Mouse (Mus musculus) midbrain, embryonic 11.5 days (tissue): ENCODE measurements at regions not wholly inside any gene's neighbourhood (a gene's known extent, or its start where the extent isn't known, plus 50 kb on each side); places are given as distances from the start of the nearest gene placed in this dataset.
"Not testable (repeated sequence)": the region's sequence is repeated elsewhere in the genome, so short reads cannot be mapped to it uniquely, and the experiment has no call there.

Experiments
- ATAC-seq: fragments of 200-750 bp; cut with Nextera tagmentation; 2 replicates; pipeline ENCODE4 v1.8.0; 2017; ENCODE audit warnings: moderate TSS enrichment, moderate library complexity; ENCODE audit not compliant: low FRiP score
- DNase-seq: peaks from one replicate; pipeline ENCODE4 v3.0.0; 2015; ENCODE audit warnings: low spot score; ENCODE audit errors: missing footprints
- H3K27ac ChIP-seq: fragments of 300-500 bp; sonication (generic); 2 replicates; pipeline ENCODE4 v1.5.1; 2014; ENCODE audit warnings: low read depth, low read length
- H3K27me3 ChIP-seq: fragments of 300-500 bp; sonication (generic); 2 replicates; pipeline ENCODE4 v1.6.1; 2014; ENCODE audit warnings: mild to moderate bottlenecking, low read length, moderate library complexity, mixed read lengths; ENCODE audit not compliant: control insufficient read depth, insufficient read depth
- H3K36me3 ChIP-seq: fragments of 300-500 bp; sonication (generic); 2 replicates; pipeline ENCODE4 v1.6.1; 2014; ENCODE audit warnings: mild to moderate bottlenecking, low read length, moderate library complexity, mixed read lengths; ENCODE audit not compliant: control insufficient read depth, insufficient read depth
- H3K4me1 ChIP-seq: fragments of 300-500 bp; sonication (generic); 2 replicates; pipeline ENCODE4 v1.6.1; 2014; ENCODE audit warnings: low read length; ENCODE audit not compliant: control insufficient read depth, insufficient read depth
- H3K4me2 ChIP-seq: fragments of 300-500 bp; sonication (generic); 2 replicates; pipeline ENCODE4 v1.6.1; 2014; ENCODE audit warnings: mild to moderate bottlenecking, moderate library complexity
- H3K4me3 ChIP-seq: fragments of 300-500 bp; sonication (generic); 2 replicates; pipeline ENCODE4 v1.5.1; 2014; ENCODE audit warnings: low read depth, low read length
- H3K9ac ChIP-seq: fragments of 300-500 bp; sonication (generic); 2 replicates; pipeline ENCODE4 v1.6.1; 2014; ENCODE audit warnings: low read length
- H3K9me3 ChIP-seq: fragments of 300-500 bp; sonication (generic); 2 replicates; pipeline ENCODE4 v1.6.1; 2016; ENCODE audit warnings: low read length; ENCODE audit not compliant: control insufficient read depth
- WGBS: fragments of 180-500 bp; shearing (Covaris S2); extraction: QIAGEN DNeasy Blood & Tissue Kit; methylation state at CpG from one replicate; pipeline ENCODE4 v1.1.7; 2014; 5-methylcytosine and 5-hydroxymethylcytosine counted together

DNA sequence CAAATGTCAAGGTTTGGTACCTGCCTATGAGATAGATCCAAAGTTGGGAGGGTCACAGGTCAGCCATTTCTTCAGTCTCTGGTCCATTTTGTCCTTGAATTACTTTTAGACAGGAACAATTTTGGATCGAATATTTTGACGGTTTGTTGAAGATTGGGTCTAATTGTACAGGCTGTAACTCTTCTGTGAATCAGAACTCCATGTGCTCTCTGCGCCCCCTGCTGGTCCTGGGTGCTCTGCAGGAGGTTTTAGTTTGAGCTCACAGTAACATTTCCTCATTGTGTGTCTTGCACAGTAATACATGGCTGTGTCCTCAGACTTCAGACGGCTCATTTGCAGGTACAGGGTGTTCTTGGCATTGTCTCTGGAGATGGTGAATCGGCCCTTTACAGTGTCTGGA is 158.1 kb downstream of the Adam6a start:
- H3K4me2 ChIP-seq, H3K27me3 ChIP-seq, H3K9me3 ChIP-seq, DNase-seq, H3K9ac ChIP-seq, H3K4me3 ChIP-seq, ATAC-seq, H3K36me3 ChIP-seq, H3K4me1 ChIP-seq, H3K27ac ChIP-seq: not testable (repeated sequence)
- 54% methylated on average over 5 of the region's 5 CpGs for WGBS

DNA sequence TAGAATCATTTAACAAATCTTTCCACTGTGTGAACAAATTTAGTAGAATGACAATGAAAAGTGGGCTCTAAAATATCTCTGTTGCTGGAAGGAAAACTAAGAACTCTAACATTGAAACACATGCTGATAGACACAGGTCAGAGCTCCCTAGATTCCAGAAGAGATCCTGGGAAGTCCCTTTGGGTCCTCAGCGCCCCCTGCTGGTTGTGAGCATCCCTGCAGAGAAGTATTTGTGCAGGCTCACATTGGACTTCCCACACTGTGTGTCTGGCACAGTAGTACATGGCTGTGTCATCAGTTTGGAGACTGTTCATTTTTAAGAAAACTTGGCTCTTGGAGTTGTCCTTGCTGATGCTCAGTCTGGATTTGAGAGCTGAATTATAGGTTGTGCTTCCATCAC is 172.7 kb downstream of the Adam6a start:
- not testable (repeated sequence) for H3K27me3 ChIP-seq, H3K36me3 ChIP-seq, ATAC-seq, H3K9ac ChIP-seq, H3K27ac ChIP-seq, DNase-seq, H3K4me3 ChIP-seq, H3K4me1 ChIP-seq, H3K9me3 ChIP-seq, H3K4me2 ChIP-seq
- WGBS = 0% methylated on average over 1 of the region's 1 CpGs

- Histone ChIP-seq H3K27me3 (no peaks in the 10 kb centered on the region), H3K4me1 (no peaks in the 10 kb centered on the region), H3K9me3 (peaks cover 7% of the 10 kb centered on the region; the same call in 1 of the 2 replicates), H3K4me3 (no peak overlapping the region), H3K36me3 (no peaks in the 10 kb centered on the region), H3K4me2 (no peak overlapping the region), H3K27ac (no peak overlapping the region), H3K9ac (no peak overlapping the region)
- ATAC-seq (no peak), DNase-seq (no peak)
- whole genome bisulfite sequencing = 68% methylated on average over 4 of the region's 4 CpGs
Measured at GRCm38 (mm10) chr12:113735847-113736246, 192.1 kb downstream of the Adam6a start.

- peaks cover 10% of the 10 kb centered on the region; the same call in 1 of the 2 replicates for H3K9me3 ChIP-seq
- no peak for ATAC-seq
- no peak overlapping the region for H3K4me3 ChIP-seq
- H3K4me1 ChIP-seq = no peaks in the 10 kb centered on the region
- 82% methylated on average over 1 of the region's 1 CpGs for WGBS
- no peak overlapping the region for H3K9ac ChIP-seq
- H3K4me2 ChIP-seq = no peak overlapping the region
- H3K27me3 ChIP-seq = no peaks in the 10 kb centered on the region
- no peak for DNase-seq
- no peaks in the 10 kb centered on the region for H3K36me3 ChIP-seq
- H3K27ac ChIP-seq = no peak overlapping the region
Measured at GRCm38 (mm10) chr12:113746277-113746676, 202.6 kb downstream of the Adam6a start.

- Histone ChIP-seq H3K27ac (no peak overlapping the region), H3K36me3 (no peaks in the 10 kb centered on the region), H3K27me3 (no peaks in the 10 kb centered on the region), H3K4me1 (no peaks in the 10 kb centered on the region), H3K4me2 (no peak overlapping the region), H3K9me3 (peaks cover 10% of the 10 kb centered on the region; the same call in 1 of the 2 replicates), H3K9ac (no peak overlapping the region), H3K4me3 (no peak overlapping the region)
- no peak for ATAC-seq
- DNase-seq = no peak
Measured at GRCm38 (mm10) chr12:113747987-113748386, 204.3 kb downstream of the Adam6a start.

GRCm38 (mm10) chr12:113769587-113769986 is 225.9 kb downstream of the Adam6a start:
- H3K4me1 ChIP-seq = no peaks in the 10 kb centered on the region
- ATAC-seq (no peak), DNase-seq (no peak)
- H3K27ac ChIP-seq = no peak overlapping the region
- no peak overlapping the region for H3K9ac ChIP-seq
- no peak overlapping the region for H3K4me3 ChIP-seq
- peaks cover 8% of the 10 kb centered on the region; the same call in 1 of the 2 replicates for H3K9me3 ChIP-seq
- no peaks in the 10 kb centered on the region for H3K27me3 ChIP-seq
- no peaks in the 10 kb centered on the region for H3K36me3 ChIP-seq
- no peak overlapping the region for H3K4me2 ChIP-seq
- WGBS = 48% methylated on average over 1 of the region's 1 CpGs

- DNase-seq, H3K27ac ChIP-seq: not testable (repeated sequence)
Measured at GRCm38 (mm10) chr12:113795876-113796275, 252.2 kb downstream of the Adam6a start.

DNA sequence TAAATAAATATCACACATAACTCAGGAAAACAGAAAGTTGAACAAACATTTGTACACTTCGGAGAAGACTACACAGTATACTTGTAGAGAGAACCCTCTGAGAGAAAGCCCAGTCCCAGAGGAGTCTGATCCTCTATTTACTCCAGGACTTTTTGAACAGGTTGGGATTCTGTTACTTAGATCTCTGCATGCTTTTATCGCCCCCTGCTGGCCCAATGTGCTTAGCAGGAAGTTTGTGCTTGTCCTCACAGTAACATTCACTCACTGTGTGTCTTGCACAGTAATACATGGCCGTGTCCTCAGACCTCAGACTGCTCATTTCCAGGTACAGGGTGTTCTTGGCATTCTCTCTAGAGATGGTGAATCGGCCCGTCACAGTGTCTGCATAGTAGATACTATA is 282.7 kb downstream of the Adam6a start:
- Histone ChIP-seq H3K36me3 (no peaks in the 10 kb centered on the region), H3K4me2 (no peak overlapping the region), H3K4me1 (no peaks in the 10 kb centered on the region), H3K27me3 (no peaks in the 10 kb centered on the region), H3K9me3 (peaks cover 10% of the 10 kb centered on the region; the same call in 1 of the 2 replicates), H3K9ac (no peak overlapping the region), H3K4me3 (no peak overlapping the region), H3K27ac (no peak overlapping the region)
- ATAC-seq = no peak
- WGBS = 58% methylated on average over 5 of the region's 5 CpGs
- no peak for DNase-seq

More at GRCm38 (mm10) chr12:113795876-113796275, 252.2 kb downstream of the Adam6a start:
- not testable (repeated sequence) for H3K9ac ChIP-seq, H3K4me1 ChIP-seq, ATAC-seq, H3K4me2 ChIP-seq, H3K4me3 ChIP-seq, H3K9me3 ChIP-seq, H3K27me3 ChIP-seq, H3K36me3 ChIP-seq
- WGBS = 5% methylated on average over 1 of the region's 1 CpGs

DNA sequence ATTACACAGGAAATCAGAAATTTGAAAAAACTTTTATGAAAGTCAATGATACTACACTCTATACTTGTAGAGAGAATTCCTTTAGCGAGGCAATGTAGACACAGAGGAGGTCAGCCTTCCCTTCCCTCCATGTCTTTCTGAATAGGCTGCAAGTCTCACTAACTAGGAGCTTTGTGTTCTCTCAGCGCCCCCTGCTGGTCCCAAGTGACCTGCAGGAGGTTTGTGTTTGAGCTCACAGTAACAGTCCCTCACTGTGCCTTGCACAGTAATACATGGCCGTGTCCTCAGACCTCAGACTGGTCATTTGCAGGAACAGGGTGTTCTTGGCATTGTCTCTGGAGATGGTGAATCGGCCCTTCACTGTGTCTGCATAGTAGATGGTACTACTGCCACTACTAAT is 315.2 kb downstream of the Adam6a start:
- Histone ChIP-seq H3K9me3 (no peaks in the 10 kb centered on the region; the same call in 1 of the 2 replicates), H3K27me3 (no peaks in the 10 kb centered on the region), H3K27ac (no peak overlapping the region), H3K4me2 (no peak overlapping the region), H3K4me1 (no peaks in the 10 kb centered on the region), H3K36me3 (no peaks in the 10 kb centered on the region), H3K9ac (no peak overlapping the region), H3K4me3 (no peak overlapping the region)
- 48% methylated on average over 4 of the region's 4 CpGs for WGBS
- DNase-seq = no peak
- no peak for ATAC-seq

- 20% methylated on average over 2 of the region's 2 CpGs for WGBS
- no peak overlapping the region for H3K4me2 ChIP-seq
- DNase-seq = no peak
- H3K36me3 ChIP-seq = no peaks in the 10 kb centered on the region
- H3K4me1 ChIP-seq = no peaks in the 10 kb centered on the region
- H3K4me3 ChIP-seq = no peak overlapping the region
- ATAC-seq = no peak
- no peaks in the 10 kb centered on the region for H3K27me3 ChIP-seq
- H3K9ac ChIP-seq = no peak overlapping the region
- H3K27ac ChIP-seq = no peak overlapping the region
- H3K9me3 ChIP-seq = peaks cover 6% of the 10 kb centered on the region; the same call in 1 of the 2 replicates
Measured at GRCm38 (mm10) chr12:113878826-113879225, 335.1 kb downstream of the Adam6a start.
